Comparison of ENCODE assay signal across 8 mouse cellular contexts in the genomic region with DNA sequence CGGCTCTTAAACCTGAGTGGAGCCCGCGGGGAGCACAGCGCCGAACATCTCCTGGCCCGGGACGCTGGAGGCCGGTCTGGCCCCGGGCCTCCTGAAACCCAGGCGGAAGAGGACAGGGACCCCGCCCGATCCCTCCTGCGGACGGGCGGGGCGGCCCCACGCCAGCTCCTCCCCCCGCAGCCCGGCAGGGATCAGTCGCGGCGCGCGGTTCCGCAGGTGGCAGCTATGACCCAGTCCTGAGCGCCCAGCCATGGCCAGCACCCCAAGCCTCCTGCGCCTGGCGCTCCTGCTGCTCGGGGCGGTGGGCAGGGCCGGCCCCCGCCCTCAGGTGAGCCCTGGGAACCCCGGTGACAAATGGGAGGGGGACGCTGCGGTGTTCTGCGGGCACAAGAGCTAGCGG. TPM values are rescaled to one million over a fixed set of nuclear protein-coding genes. Genes with fewer than 3 reads are reported as not detected.
DNase-seq lines count a peak whose midpoint lies in the region; ATAC-seq and TF ChIP-seq lines count a peak whose summit lies in the region.

A gene (plus strand): TSS at position 191 of the 400 bp plus-strand sequence.

- peak; percentile 12 for DNase-seq in embryo, embryonic 9.5 days (ENCODE audit: extremely low spot score)
- DNase-seq in embryo, embryonic 10.5 days (ENCODE audit: low spot score) = no peak
- peak; percentile 24 to 35 for DNase-seq in adrenal gland, postnatal 36 days
- no peak for DNase-seq in hindbrain, postnatal 0 days (ENCODE audit: low spot score)
- peak; percentile 61 for DNase-seq in lung, postnatal 10 days
- DNase-seq in cerebellum, adult 11 months = no peak
- DNase-seq in cerebellum, postnatal 4 days (ENCODE audit: low spot score in 2 of 2) = no peak

- H3K4me1 ChIP-seq in hindbrain, postnatal 0 days (ENCODE audit: insufficient read depth, low read length) = peaks cover 6% of the 10 kb centered on the region; the same call in 1 of the 2 replicates
- H3K4me1 ChIP-seq in stomach, embryonic 15.5 days = no peaks in the 10 kb centered on the region

- peaks cover 9% of the 10 kb centered on the region; the same call in 1 of the 2 replicates for H3K27me3 ChIP-seq in hindbrain, postnatal 0 days (ENCODE audit: insufficient read depth, low read length)
- peaks cover 26% of the 10 kb centered on the region for H3K27me3 ChIP-seq in stomach, embryonic 15.5 days (replicated peaks)

- under 1% methylated on average over 31 of the region's 37 CpGs for WGBS in hindbrain, postnatal 0 days
- 1% methylated on average over 33 of the region's 37 CpGs for WGBS in stomach, embryonic 15.5 days

- H3K4me2 ChIP-seq in hindbrain, postnatal 0 days (ENCODE audit: low read depth, low read length) = peak within 1 kb of the TSS; percentile 96
- peak within 1 kb of the TSS; percentile 63 for H3K4me2 ChIP-seq in stomach, embryonic 15.5 days

- H3K9ac ChIP-seq in hindbrain, postnatal 0 days (replicated peaks; ENCODE audit: low read length) = peak within 1 kb of the TSS; percentile 38; the same call in 1 of the 2 replicates
- no peak within 1 kb of the TSS for H3K9ac ChIP-seq in stomach, embryonic 15.5 days

- H3K4me3 ChIP-seq in hindbrain, postnatal 0 days (ENCODE audit: low read length) = peak within 1 kb of the TSS; percentile 47
- peak within 1 kb of the TSS; percentile 36 for H3K4me3 ChIP-seq in stomach, embryonic 15.5 days (replicated peaks)

- TF ChIP-seq CTCF in hindbrain, postnatal 0 days (IDR thresholded peaks at IDR 0.05; ENCODE audit: low read depth) = no peak

- peak; percentile 49; the same call in 1 of the 2 replicates for ATAC-seq in hindbrain, postnatal 0 days
- ATAC-seq in stomach, embryonic 15.5 days (ENCODE audit: insufficient read depth, low FRiP score, low read depth) = no peak

- H3K27ac ChIP-seq in hindbrain, postnatal 0 days = no peak within 1 kb of the TSS
- H3K27ac ChIP-seq in stomach, embryonic 15.5 days = no peak within 1 kb of the TSS

- H3K36me3 ChIP-seq in hindbrain, postnatal 0 days (ENCODE audit: insufficient read depth, low read length) = no peaks in the 10 kb centered on the region
- H3K36me3 ChIP-seq in stomach, embryonic 15.5 days = no peaks in the 10 kb centered on the region

- no peaks in the 10 kb centered on the region for H3K9me3 ChIP-seq in hindbrain, postnatal 0 days (ENCODE audit: low read length)
- no peaks in the 10 kb centered on the region for H3K9me3 ChIP-seq in stomach, embryonic 15.5 days

RNA-seq across cellular contexts. Expression of the gene that starts here (rescaled TPM):
- total RNA-seq in adrenal gland, postnatal 36 days (2021) = under 1 TPM; 0.07 to 0.20 TPM
- 2.4 and 2.8 TPM in 2 replicates for total RNA-seq in hindbrain, postnatal 0 days (2014; rRNA removed)
- 0.69 and 0.83 TPM in 2 replicates for polyA plus RNA-seq in hindbrain, postnatal 0 days (2015; fragmentation: Nextera tagmentation; extraction: Ambion mirVana)
- polyA plus RNA-seq in stomach, embryonic 15.5 days (2015; fragmentation: Nextera tagmentation; extraction: Ambion mirVana) = 0.30 and 0.35 TPM in 2 replicates

Comparison
In these comparisons a context has a peak if more than half of its experiments do, and no peak if none do; other contexts are left out.
1. DNase-seq: peak in embryo, embryonic 9.5 days (single experiment) and lung, postnatal 10 days (single experiment); none in embryo, embryonic 10.5 days (single experiment), hindbrain, postnatal 0 days (single experiment), cerebellum, adult 11 months (single experiment) and cerebellum, postnatal 4 days (0 of 2).
2. Peak in DNase-seq in adrenal gland, postnatal 36 days; RNA of the gene not detected or under 1 TPM.